Mouse (Mus musculus): ENCODE data around the gene Ces1d.
A peak's percentile ranks its signal among the peaks of the same experiment; 100 is the strongest.
"Not testable (repeated sequence)": the region's sequence is repeated elsewhere in the genome, so short reads cannot be mapped to it uniquely, and the experiment has no call there.

Ces1d gene

DNA sequence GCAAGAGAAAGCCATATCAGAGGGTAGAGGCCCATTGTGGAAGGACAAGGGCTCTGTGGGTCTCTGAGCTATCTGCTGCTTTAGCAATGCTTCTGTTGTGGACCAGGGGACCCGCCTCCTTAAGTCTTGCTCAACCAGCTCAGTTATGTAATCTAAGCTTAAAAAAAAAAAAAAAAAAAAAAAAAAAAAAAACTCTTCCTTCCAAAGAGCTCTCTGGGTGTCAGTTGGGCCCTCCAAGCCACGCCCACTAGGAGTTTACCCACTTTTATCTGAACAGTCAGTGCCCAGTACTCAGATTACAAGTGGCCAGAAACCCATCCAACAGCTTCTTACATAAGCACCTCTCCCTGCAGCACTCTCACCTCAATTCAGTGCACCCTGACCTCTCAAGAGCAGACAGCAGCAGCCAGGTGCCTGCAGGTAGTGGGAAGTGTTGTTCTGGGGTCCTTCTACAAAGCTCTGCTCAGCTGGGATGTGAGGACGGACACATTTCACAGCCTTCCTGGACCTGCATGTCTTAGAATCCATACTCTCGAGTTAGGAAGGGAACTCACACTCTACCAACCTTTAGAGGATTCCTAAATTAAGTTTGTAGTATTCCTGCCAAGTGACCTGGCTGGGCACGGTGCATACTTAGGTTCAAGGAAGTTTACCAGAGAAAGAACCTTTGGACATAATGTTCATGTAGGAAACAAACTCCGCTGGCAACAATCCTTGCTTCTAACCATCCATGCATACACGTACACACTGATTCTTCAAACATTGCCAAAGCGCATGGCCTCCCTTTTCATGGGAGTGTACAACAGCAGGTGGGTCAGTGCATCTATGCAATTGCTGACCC is at the start of gene Ces1d:
Gene Ces1d, minus strand, starts transcription at position 154 of the 841 bp plus-strand sequence.
- no peak for DNase-seq

DNA sequence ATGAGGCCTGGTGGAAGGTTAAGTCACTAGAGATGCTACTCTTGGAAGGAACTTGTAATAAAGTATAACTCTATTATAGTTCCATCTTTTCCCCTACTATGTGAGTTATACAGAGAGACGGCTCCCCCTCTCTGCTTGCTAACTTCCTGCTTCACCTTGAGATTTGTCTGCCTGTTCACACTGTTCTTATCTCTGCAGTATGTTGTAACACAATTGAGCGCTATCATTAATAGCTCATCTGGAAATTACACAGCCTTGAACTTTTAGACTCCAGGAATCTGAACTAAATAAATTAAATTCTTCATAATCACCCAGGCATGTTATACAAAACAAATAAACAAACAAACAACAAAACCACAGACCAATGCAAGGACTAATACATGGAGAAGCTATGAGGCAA is 48.4 kb upstream of the Ces1d start:
- no peak for DNase-seq

DNA sequence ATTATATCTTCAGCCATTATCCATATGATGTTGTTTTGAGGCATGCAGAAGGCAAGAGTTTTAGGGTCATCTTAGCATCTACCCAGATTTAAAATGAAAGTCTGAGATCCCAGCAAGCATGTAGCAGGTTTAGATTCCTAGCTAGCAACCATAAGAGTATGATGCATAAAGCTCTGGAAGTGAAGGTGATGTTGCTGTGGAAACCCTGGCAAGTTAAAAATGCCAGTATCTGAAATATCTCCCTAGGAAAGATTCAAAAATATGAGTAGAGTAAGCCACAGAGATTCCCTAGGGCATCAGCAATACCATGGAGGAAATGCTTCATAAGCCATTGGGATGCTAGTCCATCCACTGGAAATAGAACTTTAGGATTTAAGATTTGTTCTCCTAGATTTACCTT is 42.2 kb upstream of the Ces1d start:
- DNase-seq = no peak

DNA sequence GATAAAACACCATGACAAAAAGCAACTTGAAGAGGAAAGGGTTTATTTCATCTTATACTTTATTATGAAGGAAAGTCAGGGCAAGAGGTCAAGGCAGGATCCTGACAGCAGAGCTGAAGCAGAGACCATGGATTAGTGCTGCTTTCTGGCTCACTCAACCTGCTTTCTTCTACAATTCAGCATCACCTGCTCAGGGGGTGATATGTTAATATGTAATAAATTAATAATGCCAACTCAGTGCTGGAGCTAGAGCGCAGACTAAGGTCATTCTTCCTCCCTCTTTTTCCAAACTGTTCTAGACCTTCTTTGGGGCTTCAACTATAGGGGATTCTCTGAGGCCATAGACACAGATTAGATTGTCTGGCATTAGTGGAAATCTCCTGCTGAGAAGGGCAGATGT is 38.0 kb upstream of the Ces1d start:
- no peak for DNase-seq

DNA sequence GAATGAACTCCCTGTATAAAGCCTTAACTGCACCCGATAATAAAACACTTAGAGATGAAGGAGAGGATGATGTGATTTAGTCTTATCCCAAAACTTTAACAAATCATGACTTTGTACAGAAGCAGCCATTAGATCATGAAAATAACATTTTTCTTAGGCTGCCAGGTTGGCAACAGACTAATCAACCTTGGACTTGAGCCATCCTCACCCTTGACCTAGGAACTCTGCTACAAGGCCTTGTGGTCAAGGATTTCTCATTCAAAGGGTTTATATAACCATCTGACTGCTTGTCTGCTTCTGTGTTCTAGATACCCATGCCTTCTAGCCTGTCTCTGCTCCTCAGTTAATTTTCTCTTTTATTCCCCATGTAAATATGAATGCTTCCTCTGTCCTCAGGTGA is 37.1 kb upstream of the Ces1d start:
- DNase-seq = no peak

DNA sequence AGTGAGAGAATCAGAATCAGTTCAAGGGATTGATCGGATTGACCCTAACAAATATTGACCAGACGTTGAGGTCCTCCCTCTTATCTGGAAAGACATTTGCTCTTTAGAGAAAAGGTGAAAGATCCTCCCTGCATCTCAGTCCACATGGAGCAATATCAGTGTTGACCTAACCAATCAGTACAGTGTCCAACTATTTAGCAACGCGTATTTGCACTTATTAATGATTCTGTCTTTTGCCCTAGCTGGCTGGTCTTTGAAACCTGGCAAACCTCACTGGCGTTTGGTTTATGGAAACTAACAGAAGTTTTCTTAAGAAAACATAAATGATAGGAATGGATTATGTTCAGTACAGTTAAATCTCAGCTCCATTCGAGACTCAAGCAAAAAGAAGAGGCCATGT is 36.4 kb upstream of the Ces1d start:
- DNase-seq = no peak

DNA sequence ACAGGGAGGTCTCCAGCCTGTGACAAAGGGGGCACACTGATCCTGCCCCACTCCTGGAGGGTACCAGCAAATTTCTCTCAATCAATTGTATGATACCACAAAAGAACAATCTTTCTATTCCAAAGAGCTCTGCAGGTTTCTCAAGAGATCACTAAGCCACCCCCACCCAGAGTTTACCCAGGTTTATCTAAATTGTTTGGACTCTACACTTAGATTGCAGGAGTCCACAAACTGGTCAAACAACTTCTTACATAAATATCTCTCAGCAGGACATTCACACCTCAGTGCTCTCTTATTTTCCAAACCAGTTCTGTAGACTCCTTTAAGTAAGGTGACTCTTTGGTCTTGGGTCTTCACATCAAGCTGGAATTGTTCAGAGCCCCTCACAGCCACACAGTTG is 31.8 kb upstream of the Ces1d start, which contains the start of gene Ces1e:
Gene Ces1e, minus strand, starts transcription at position 174 of the 400 bp plus-strand sequence.
- no peak for DNase-seq

DNA sequence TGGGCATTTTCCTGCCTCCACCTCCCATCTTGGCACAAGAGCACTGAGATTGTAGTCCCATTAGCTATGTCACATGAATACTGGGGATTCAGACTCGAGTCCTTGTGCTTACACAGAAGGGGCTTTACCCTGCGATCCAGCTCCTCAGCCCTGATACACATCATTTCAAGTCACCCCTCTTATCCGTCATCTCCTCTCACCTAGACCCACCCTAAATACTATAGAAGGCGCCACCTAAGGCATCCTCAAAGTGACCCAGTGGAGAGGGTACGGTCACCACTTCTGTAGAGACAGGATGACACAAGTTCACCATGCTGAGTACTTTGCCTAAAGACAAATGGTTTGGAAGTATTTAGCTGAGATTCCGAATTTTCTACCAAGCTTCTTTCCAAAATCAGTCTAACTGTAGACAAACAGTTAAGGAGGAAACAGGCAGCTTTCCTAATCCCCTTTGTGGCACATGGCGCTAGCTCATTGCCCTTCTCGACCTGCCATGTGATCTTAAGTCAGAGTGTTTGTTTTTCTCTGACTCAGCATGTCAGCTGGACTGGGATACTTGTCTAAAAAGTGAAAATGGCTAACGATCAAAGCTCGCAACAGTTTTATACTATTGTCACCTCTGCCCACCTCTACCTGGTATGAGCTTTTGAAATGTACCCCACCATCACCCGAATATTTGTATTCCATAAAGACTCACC is 31.2 kb upstream of the Ces1d start:
- DNase-seq = peak; percentile 5

DNA sequence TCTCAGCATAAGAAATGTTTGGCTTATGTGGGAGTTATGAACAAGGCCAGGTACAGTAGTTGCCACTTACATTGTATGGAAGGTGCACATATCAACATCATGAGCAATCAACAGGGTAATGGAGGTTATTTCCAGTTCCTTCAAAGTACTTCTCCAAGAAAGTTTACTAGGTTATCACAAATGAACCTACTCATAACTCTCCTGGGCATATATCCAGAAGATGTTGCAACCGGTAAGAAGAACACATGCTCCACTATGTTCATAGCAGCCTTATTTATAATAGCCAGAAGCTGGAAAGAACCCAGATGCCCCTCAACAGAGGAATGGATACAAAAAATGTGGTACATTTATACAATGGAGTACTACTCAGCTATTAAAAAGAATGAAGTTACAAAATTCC is 28.8 kb upstream of the Ces1d start:
- not testable (repeated sequence) for DNase-seq

DNA sequence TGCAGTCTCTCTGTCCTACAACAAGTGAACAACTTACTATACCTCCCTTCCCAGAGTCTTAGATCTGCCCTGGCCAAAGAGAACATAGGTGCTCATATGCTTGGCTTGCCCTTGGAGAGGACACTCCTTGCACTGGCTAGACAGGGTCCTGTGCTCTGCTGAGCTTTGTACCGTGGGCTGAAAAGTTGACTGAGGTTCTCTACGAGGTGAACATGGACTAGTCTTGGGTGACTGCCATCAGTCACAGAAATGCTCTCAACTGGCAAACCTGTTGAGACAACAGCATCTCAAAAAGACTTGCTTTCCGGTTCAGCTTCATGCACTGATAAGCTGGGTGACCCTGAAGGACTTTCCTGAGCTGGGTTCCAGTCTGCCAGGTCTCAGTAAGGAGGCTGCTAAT is 24.3 kb upstream of the Ces1d start:
- DNase-seq = no peak

DNA sequence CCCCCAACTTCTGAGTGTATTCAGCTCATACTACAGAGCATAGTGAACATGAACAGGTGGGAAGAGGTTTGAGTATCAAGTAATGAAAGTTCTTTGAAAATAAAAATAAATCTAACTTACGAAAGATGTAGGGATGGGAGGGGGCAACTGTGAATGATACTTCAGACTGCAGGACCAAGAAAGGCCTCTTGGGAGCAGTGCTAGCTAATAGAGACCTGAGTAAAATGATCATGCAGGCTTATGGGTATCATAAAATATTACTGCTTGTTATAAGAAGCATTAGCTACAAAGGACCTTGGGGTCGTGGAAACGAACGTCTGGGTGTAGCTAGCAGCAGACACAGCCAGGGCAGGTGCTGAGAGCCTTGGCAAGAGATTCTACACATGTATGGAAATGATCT is 20.2 kb upstream of the Ces1d start:
- DNase-seq = no peak

DNA sequence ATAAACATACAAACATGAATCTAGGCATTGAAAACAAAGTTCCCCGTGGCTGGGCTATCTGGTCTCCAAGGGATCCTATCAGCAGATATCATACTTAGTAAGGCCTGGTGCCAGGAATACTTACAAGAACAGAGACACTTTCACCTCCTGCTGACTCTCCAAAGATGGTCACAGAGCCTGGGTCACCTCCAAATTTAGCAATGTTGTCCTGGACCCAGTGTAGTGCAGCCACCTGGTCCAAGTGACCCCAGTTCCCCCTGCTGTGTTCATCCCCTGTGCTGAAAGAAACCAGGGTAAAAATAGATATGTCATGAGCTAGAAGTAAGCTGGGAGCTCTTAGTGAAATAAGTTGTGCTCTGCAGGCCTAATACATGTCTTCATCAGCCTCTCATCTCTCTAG is 19.7 kb upstream of the Ces1d start:
- DNase-seq = no peak

DNA sequence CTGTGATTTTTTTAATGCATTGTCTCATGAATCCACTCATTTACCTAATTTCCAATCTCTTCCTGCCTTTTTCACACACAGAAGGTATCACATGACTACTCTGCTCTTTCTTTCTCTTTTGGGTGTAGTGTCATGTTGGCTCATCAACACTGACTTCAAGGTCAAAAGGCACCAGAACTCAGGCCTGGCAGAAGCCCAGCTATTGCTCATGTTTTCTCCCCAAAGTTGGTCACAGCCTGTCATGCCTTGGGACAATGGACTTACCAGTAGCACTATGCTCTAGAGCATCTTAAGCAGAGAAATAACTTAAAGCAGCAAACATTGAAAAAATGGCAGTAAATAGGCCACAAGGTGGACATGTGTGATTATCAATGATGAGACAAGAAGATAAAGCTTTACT is 13.5 kb upstream of the Ces1d start:
- no peak for DNase-seq

DNA sequence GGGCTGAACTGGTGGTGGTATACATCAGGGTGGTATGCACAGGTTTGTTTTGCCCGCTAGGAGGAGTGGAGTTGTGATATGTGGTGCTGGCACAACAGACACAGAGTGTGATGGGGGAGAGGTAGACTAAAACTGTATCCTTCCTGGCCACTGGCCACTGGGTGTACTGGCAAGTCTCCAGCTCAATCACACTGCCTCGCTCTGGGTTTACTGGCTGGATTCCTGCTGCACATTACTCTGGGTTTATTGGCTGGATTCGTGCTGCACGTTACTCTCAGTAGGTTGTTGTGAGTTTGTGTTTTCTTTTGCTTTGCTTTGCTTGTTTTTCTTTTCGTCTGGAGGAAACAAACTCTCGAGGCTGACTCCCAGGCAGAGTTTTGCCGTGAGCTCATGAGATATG is 1.5 kb upstream of the Ces1d start:
- DNase-seq = not testable (repeated sequence)

DNA sequence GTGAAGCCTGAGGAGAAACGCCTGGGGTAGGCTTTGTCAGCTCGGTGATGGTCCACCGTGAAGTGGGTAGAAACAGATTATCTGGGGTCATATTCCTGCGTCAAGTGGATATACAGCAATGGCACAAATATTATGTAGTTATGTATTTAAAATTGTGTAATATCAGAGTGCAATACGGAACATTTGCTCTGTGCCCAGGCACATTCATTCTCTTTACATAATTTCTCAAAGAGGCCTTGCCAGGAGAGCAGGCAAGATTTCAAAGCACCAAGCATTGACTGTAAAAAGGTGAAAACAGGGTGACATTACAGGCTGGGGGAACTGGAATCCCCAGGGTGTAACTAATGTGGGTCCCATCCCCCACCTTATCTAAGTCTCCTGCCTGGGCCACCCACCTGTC is 1.2 kb downstream of the Ces1d start:
- no peak for DNase-seq

DNA sequence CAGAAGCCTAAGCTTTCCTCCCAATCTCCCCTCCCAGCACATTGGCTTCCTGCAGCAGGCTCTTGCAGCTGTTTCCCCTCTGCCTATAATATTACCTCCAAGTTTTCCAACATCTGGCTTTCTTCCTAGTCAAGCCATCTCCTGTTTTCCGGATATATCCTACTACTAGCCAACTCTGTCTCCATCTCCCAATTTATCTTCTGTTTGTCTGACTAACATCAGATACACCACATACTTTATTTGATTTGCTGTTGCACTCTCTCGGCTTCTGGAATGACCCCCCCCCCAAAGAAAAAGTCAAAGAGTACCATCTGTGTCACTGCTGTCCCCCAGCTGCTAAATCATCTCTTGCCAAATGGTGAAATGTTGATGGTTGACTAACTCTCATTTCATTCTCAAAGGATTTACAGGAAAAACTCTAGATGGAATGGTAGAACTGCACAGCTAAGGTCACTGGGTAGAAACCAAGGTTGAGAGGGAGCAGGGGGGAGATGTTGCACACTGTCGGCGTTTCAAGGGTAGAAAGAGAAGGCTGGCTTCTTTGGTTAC is 17.0 kb downstream of the Ces1d start:
- DNase-seq = no peak

DNA sequence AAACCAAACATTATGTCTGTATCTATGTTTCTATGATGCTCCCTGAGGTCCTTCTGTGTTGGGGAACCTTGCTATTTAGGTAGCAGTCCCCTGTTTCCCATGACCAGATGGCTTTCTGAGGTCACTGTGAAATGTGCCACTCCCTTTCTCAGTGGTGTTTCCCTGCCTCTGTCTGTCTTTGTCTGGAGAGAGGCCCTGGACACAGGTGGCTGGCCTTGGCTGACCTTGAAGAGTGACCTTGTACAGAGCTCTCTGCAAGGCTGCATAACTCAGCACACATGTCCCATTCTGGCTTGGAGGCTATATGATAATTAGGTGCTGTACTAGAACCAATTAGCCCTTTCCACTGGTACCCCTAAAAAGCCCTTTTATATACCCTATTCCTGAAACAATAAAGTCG is 21.0 kb downstream of the Ces1d start:
- DNase-seq = peak; percentile 9

DNA sequence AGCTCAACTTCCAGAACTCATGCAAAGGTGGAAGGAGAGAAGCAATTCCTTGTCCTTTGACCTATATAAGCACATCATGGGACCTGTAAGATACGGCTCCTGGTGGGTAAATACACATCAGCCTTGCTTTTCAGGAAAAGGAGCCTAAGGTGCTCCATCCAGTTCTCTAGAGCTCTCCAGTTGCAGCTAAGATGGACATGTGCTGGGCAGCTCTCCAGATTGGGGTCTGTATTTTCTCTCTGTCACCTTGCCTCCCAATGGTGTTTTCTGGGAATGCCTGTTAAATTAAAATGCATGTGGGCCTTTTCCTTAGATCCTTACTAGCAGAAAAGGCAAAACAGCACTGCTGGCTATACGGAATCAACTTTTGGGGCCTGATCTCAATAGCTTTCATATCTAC is 23.1 kb downstream of the Ces1d start:
- no peak for DNase-seq

DNA sequence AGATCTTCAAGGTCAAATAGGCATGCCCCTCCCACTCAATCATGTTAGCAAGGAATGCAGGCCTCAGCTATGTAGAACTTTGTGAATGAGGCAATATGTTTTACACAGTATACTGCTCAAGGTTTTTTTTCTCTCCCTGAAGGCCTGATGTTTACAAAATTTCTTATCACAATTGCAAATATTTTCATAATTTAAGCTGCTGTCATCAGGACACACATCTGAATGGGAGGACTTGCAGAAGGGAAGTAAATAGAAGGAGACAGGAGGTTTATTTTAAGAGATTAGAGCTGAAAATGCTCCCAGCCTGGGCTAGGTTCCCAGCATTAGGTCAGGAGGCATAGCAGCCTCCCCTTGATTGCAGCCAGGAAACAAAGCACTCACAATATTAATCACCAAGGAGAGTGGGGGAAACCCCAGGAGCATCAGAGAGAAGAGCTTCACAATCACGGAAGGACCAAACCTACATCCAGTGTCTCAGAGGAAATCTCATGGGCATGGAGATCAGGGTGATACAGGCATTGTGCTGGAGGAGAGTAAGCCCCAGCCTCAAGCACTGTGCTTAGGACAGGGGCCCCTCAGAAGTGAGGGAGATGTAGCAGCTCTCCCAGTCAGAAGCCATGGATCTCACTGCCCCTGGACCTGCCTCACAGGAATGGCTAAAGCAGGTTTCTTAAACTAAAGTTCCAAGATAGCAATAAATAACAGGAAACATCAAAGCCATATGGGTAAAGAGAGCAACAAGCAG is 25.6 kb downstream of the Ces1d start:
- DNase-seq = no peak

DNA sequence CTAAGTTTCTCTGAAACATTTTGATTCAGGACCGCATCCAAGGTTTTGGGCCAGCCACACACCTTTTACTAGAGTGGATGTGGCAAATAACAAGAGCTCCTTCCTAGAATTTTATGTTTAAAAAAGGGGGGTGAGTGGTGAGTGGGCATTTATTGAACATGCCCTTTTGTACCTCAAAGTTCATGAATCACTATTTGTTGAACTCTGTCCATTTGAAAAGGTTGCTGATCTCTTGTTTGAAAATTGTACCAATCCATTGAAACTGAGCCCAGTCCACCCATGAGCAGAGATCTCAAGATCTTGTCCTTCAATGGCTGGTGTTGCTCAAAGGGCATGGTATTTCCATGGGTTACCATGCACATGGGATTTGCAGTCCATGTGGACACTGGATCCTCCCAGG is 34.3 kb downstream of the Ces1d start:
- no peak for DNase-seq

DNA sequence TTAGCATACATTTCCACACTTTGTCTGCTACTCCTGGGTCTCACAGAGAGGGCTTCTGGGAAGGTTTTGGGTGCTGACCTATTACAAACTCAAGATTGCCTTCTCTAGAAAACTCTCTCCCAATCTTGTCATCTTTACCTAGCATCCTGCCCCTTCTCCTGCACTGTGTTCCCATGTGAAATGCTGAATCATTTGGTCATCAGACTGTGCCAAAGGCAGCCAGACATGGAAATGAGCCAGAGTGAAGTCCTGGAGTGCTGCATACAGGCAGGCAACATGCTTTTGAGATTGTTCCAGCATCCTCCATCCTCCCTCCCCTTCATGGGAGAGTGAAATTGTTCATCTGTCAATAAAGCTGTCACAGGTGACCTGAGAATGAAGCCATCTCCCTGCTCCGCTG is 46.2 kb downstream of the Ces1d start:
- no peak for DNase-seq

DNA sequence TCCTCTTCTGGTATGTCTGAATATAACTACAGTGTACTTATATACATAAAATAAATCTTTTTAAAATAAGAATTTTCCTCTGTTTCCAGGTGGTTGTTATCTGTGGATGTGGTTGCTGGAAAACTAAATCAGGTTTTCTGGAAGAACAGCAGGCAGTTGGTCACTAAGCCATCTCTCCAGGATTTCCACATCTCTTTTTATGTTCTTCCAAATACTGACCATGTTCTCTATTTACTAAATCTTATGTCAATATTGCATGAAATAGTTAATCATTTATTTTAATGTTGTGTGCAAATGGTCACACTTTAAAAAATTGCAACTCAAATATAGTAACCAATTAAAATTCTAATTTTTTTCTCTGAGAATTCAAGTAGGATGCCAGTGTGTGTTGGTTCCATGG is 50.3 kb downstream of the Ces1d start:
- DNase-seq = no peak

DNA sequence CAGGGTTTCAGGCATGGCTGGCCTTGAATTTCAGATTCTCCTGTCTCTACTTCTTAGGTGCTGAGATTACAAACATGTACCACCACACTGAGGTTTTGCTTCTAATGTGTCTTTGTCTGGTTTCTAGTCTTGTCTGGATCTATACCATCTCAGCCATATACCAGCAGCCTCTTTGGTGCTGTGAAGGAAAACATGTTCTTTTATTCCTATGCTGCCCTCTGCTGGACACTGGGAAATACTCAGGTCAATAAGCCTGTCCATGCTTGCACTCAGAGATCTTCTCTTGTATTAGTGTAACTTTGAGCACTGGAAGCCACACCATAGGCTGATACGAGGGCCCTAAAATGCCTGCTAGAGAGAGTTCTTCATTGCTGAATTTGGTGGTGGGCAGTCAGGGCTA is 56.9 kb downstream of the Ces1d start:
- DNase-seq = peak; percentile 46

DNA sequence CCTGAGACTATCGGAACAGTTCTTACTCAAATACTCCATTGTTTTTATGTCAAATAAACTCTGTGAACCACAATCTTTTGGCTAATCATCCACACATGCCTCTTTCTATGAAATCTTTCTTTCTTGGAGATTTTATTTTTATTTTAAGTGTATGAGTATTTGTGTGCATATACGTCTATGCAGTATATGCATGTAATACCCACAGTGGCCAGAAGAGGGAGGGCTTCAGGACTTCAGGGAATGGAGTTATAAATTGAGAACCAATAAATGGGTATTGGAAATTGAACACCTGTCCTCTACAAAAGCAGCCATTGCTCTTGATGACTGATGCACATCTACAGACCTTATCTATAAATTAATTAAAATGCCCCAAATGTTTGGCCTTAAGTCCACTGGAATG is 65.4 kb downstream of the Ces1d start:
- DNase-seq = peak; percentile 7
